Mouse (Mus musculus) ES-Bruce4 (cell line): Measurements from ENCODE around the gene Lpin2. TPM values are rescaled to one million over a fixed set of nuclear protein-coding genes. Genes with fewer than 3 reads are reported as not detected.

Experiments used
- H3K27ac ChIP-seq: 2 replicates; pipeline ENCODE4 v1.5.1; 2012; ENCODE audit warnings: low read length, inconsistent platforms; ENCODE audit not compliant: insufficient read depth
- H3K27me3 ChIP-seq: 2 replicates; pipeline ENCODE4 v1.6.1; 2012; ENCODE audit warnings: mild to moderate bottlenecking, low read length, inconsistent platforms; ENCODE audit not compliant: control insufficient read depth, poor library complexity, insufficient read depth, severe bottlenecking
- H3K36me3 ChIP-seq: 2 replicates; pipeline ENCODE4 v1.6.1; 2012; ENCODE audit warnings: inconsistent platforms, mild to moderate bottlenecking, low read length, moderate library complexity; ENCODE audit not compliant: control insufficient read depth, poor library complexity, insufficient read depth, severe bottlenecking
- H3K4me1 ChIP-seq: one replicate; pipeline ENCODE4 v1.8.1; 2011; ENCODE audit warnings: low read length; ENCODE audit not compliant: control insufficient read depth, insufficient read depth
- H3K4me3 ChIP-seq: 2 replicates; pipeline ENCODE4 v1.5.1; 2011; ENCODE audit warnings: low read depth, mild to moderate bottlenecking, low read length
- H3K9ac ChIP-seq: 2 replicates; pipeline ENCODE4 v1.6.1; 2012; ENCODE audit warnings: low read depth, mild to moderate bottlenecking, inconsistent platforms; ENCODE audit not compliant: poor library complexity, severe bottlenecking
- H3K9me3 ChIP-seq: replicated peaks from 2 replicates; pipeline ENCODE4 v1.6.1; 2012; ENCODE audit warnings: mild to moderate bottlenecking, low read length, inconsistent platforms; ENCODE audit not compliant: control insufficient read depth, poor library complexity, insufficient read depth, severe bottlenecking
- CTCF ChIP-seq: IDR thresholded peaks from one replicate; pipeline ENCODE4 v1.8.1; 2011; ENCODE audit warnings: low read depth, low read length
- EP300 ChIP-seq: IDR thresholded peaks from 2 replicates; pipeline ENCODE4 v1.6.1; 2011; ENCODE audit warnings: low read depth, low read length; ENCODE audit not compliant: insufficient read depth
- POLR2A ChIP-seq: IDR thresholded peaks from one replicate; pipeline ENCODE4 v1.8.1; 2011; ENCODE audit warnings: low read length; ENCODE audit not compliant: insufficient read depth
- polyA plus RNA-seq: library from polyadenylated mRNA; stranded (reverse); fragments of >200 nt; gene quantifications from 2 replicates; pipeline ENCODE4 v1.2.4, GENCODE M21; 2011; ENCODE audit warnings: low read depth; ENCODE audit not compliant: missing spikeins, insufficient read depth, insufficient read length

The Lpin2 gene
- polyA plus RNA-seq, 1 experiment, result 19.2 TPM

GRCm38 (mm10) chr17:71209936-71210335 lies 27.6 kb downstream of the Lpin2 start:
- Histone ChIP-seq H3K27ac (no peak overlapping the region), H3K9ac (no peak overlapping the region), H3K36me3 (no peaks in the 10 kb centered on the region), H3K27me3 (no peaks in the 10 kb centered on the region), H3K9me3 (no peaks in the 10 kb centered on the region), H3K4me1 (no peaks in the 10 kb centered on the region), H3K4me3 (no peak overlapping the region)
- TF ChIP-seq CTCF, result no peak
- TF ChIP-seq EP300, result no peak
- TF ChIP-seq POLR2A, result no peak

DNA sequence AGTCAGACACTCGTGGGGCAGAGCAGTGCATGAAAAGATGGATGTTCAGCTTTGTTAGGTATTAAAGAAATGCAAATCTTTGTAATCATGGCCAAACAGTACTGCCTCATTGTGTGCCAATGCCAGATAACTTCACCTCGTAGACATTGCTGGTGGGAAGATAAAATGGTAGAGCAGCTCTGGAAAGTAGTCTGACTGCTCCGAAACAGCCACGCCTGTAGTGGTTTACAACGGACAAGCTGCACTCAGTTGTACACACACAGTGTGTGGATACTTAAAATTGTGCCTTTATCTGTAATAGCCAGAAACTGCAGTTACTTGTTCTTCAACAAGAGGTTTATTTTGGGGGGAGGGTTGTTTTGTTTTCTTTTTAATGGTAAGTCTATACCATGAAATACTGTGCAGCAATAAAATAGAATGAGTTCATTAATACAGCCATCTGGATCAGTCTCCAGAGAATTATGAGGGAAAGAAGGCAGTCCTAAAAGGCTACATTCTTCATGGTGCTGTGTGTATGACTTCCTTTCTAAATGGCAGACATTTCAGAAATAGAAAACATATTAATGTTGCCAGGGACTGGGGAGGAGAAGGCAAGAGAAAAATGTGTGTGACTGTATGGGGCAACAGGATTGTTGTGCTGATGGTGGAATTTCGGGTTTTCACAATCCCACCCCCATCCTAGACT lies 29.7 kb downstream of the Lpin2 start:
- no peaks in the 10 kb centered on the region for H3K36me3 ChIP-seq
- no peak overlapping the region for H3K4me3 ChIP-seq

GRCm38 (mm10) chr17:71213666-71214065 lies 31.3 kb downstream of the Lpin2 start:
- Histone ChIP-seq H3K27ac (no peak overlapping the region), H3K9me3 (no peaks in the 10 kb centered on the region), H3K9ac (no peak overlapping the region), H3K36me3 (no peaks in the 10 kb centered on the region), H3K4me1 (no peaks in the 10 kb centered on the region), H3K27me3 (no peaks in the 10 kb centered on the region), H3K4me3 (no peak overlapping the region)
- TF ChIP-seq CTCF, result no peak
- TF ChIP-seq POLR2A, result no peak
- TF ChIP-seq EP300, result no peak

More for the DNA sequence above, 29.7 kb downstream of the Lpin2 start:
- TF ChIP-seq POLR2A, result no peak
- TF ChIP-seq CTCF, result no peak
- no peak for TF ChIP-seq EP300
- Histone ChIP-seq H3K9ac (no peak overlapping the region), H3K27ac (no peak overlapping the region), H3K9me3 (no peaks in the 10 kb centered on the region), H3K4me1 (no peaks in the 10 kb centered on the region), H3K27me3 (no peaks in the 10 kb centered on the region)

GRCm38 (mm10) chr17:71214514-71215240 lies 32.3 kb downstream of the Lpin2 start:
- Histone ChIP-seq H3K4me3 (no peak overlapping the region), H3K9ac (no peak overlapping the region), H3K4me1 (no peaks in the 10 kb centered on the region), H3K27me3 (no peaks in the 10 kb centered on the region), H3K36me3 (no peaks in the 10 kb centered on the region), H3K27ac (no peak overlapping the region), H3K9me3 (no peaks in the 10 kb centered on the region)
- TF ChIP-seq POLR2A (no peak), CTCF (no peak), EP300 (no peak)

GRCm38 (mm10) chr17:71215241-71215839 lies 33.0 kb downstream of the Lpin2 start:
- no peak overlapping the region for H3K27ac ChIP-seq
- no peak for TF ChIP-seq EP300
- no peak for TF ChIP-seq CTCF
- no peak for TF ChIP-seq POLR2A
- H3K4me3 ChIP-seq, result no peak overlapping the region
- H3K9me3 ChIP-seq, result no peaks in the 10 kb centered on the region
- H3K4me1 ChIP-seq, result no peaks in the 10 kb centered on the region
- no peak overlapping the region for H3K9ac ChIP-seq
- no peaks in the 10 kb centered on the region for H3K27me3 ChIP-seq
- H3K36me3 ChIP-seq, result no peaks in the 10 kb centered on the region

GRCm38 (mm10) chr17:71216263-71216662 lies 33.9 kb downstream of the Lpin2 start:
- H3K9ac ChIP-seq, result no peak overlapping the region
- H3K27ac ChIP-seq, result no peak overlapping the region
- H3K9me3 ChIP-seq, result no peaks in the 10 kb centered on the region
- no peaks in the 10 kb centered on the region for H3K36me3 ChIP-seq
- TF ChIP-seq CTCF (no peak), POLR2A (no peak), EP300 (no peak)
- H3K27me3 ChIP-seq, result no peaks in the 10 kb centered on the region
- H3K4me1 ChIP-seq, result no peaks in the 10 kb centered on the region
- no peak overlapping the region for H3K4me3 ChIP-seq
